In the genomic region with DNA sequence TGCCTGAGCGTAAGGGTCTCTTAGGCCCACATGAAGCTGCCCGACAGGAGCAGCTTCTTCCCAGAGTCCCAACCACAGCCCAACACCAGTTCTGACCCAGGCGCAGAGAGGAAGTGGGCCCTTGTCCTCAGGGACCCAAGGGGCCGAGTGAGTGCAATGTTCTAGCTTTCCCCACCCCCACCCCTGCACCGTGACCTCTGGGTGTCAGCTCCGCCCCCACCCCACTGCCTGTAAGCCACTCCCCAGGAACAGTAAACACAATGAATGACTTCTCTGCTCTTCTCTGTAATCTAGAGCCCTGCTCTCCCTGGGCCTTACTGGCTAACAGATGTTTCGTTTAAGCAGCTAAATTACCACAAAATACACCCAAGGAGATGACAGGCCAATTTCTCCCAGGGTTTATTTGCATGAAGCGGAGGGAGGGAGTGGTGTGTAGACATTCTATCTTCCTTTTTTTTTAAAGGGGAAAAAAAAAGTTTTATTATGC, we compare ENCODE assay signal across 8 mouse cellular contexts. TPM values are rescaled to one million over a fixed set of nuclear protein-coding genes. Genes with fewer than 3 reads are reported as not detected.
DNase-seq lines count a peak whose midpoint lies in the region; ATAC-seq and TF ChIP-seq lines count a peak whose summit lies in the region.

No protein-coding gene starts in this region.

- no peaks in the 10 kb centered on the region for H3K36me3 ChIP-seq in embryonic facial prominence, embryonic 13.5 days
- no peaks in the 10 kb centered on the region for H3K36me3 ChIP-seq in liver, postnatal 0 days (replicated peaks; ENCODE audit: insufficient read depth, low read length)
- H3K36me3 ChIP-seq in neural tube, embryonic 13.5 days, result no peaks in the 10 kb centered on the region

- WGBS in embryonic facial prominence, embryonic 13.5 days, result 10% methylated on average over 8 of the region's 8 CpGs
- 15% methylated on average over 8 of the region's 8 CpGs for WGBS in liver, postnatal 0 days (ENCODE audit: insufficient replicate concordance)
- WGBS in neural tube, embryonic 13.5 days, result 8% methylated on average over 8 of the region's 8 CpGs

- H3K9me3 ChIP-seq in embryonic facial prominence, embryonic 13.5 days, result no peaks in the 10 kb centered on the region
- no peaks in the 10 kb centered on the region for H3K9me3 ChIP-seq in liver, postnatal 0 days (ENCODE audit: low read length)
- H3K9me3 ChIP-seq in neural tube, embryonic 13.5 days, result no peaks in the 10 kb centered on the region

- no peak for ATAC-seq in embryonic facial prominence, embryonic 13.5 days (ENCODE audit: insufficient number of reproducible peaks, insufficient read depth, low FRiP score, low TSS enrichment, low read depth)
- peak; percentile 86 for ATAC-seq in liver, postnatal 0 days
- peak; percentile 17; the same call in 1 of the 2 replicates for ATAC-seq in neural tube, embryonic 13.5 days (ENCODE audit: low read depth)

- peak overlapping the region; percentile 27; the same call in 1 of the 2 replicates for H3K9ac ChIP-seq in embryonic facial prominence, embryonic 13.5 days
- peak overlapping the region; percentile 48; the same call in 1 of the 2 replicates for H3K9ac ChIP-seq in liver, postnatal 0 days (replicated peaks)
- H3K9ac ChIP-seq in neural tube, embryonic 13.5 days, result peak overlapping the region; percentile 50; the same call in 1 of the 2 replicates

- intact Hi-C loops in left cerebral cortex, postnatal 14 days (cut with DNase I), result no loop called here

- H3K4me2 ChIP-seq in embryonic facial prominence, embryonic 13.5 days, result peak overlapping the region; percentile 34
- peak overlapping the region; percentile 70 for H3K4me2 ChIP-seq in liver, postnatal 0 days (ENCODE audit: low read depth, low read length)
- H3K4me2 ChIP-seq in neural tube, embryonic 13.5 days, result 0 out of 2 replicates have a peak overlapping the region, but pooled peaks have one; percentile 5

- H3K4me3 ChIP-seq in embryonic facial prominence, embryonic 13.5 days, result no peak overlapping the region
- H3K4me3 ChIP-seq in liver, postnatal 0 days (ENCODE audit: low read depth, low read length), result peak overlapping the region; percentile 13; the same call in 1 of the 2 replicates
- no peak overlapping the region for H3K4me3 ChIP-seq in neural tube, embryonic 13.5 days

- TF ChIP-seq EP300 in liver, postnatal 0 days (IDR thresholded peaks at IDR 0.05; ENCODE audit: low read depth), result no peak

- H3K27ac ChIP-seq in embryonic facial prominence, embryonic 13.5 days, result peak overlapping the region; percentile 84
- peak overlapping the region; percentile 87 for H3K27ac ChIP-seq in liver, postnatal 0 days (ENCODE audit: low read depth)
- H3K27ac ChIP-seq in neural tube, embryonic 13.5 days (replicated peaks), result peak overlapping the region; percentile 86

- H3K27me3 ChIP-seq in embryonic facial prominence, embryonic 13.5 days, result no peaks in the 10 kb centered on the region
- H3K27me3 ChIP-seq in liver, postnatal 0 days (ENCODE audit: insufficient read depth, low read length), result no peaks in the 10 kb centered on the region
- no peaks in the 10 kb centered on the region for H3K27me3 ChIP-seq in neural tube, embryonic 13.5 days

- TF ChIP-seq CTCF in liver, postnatal 0 days (IDR thresholded peaks at IDR 0.05; ENCODE audit: low read depth), result no peak

- DNase-seq in ES-CJ7 (ENCODE audit: low read depth, low spot score), result peak; percentile 74
- peak; percentile 79 for DNase-seq in induced T-regulatory cell, adult 2 months (ENCODE audit: low read depth)
- DNase-seq in liver, postnatal 0 days, result peak; percentile 81
- DNase-seq in frontal cortex, postnatal 14 days (ENCODE audit: low spot score in 2 of 2), result no peak
- DNase-seq in ovary, postnatal 36 days (ENCODE audit: low spot score), result no peak
- no peak for DNase-seq in left cerebral cortex, postnatal 14 days (ENCODE audit: low spot score in 2 of 2)

- H3K4me1 ChIP-seq in embryonic facial prominence, embryonic 13.5 days, result peaks cover 68% of the 10 kb centered on the region
- peaks cover 75% of the 10 kb centered on the region for H3K4me1 ChIP-seq in liver, postnatal 0 days (ENCODE audit: insufficient read depth)
- H3K4me1 ChIP-seq in neural tube, embryonic 13.5 days (replicated peaks), result peaks cover 94% of the 10 kb centered on the region

RNA-seq across cellular contexts. Expression of gene Vav2, which starts 15.1 kb away (rescaled TPM):
- polyA plus RNA-seq in embryonic facial prominence, embryonic 13.5 days (2015; fragmentation: Nextera tagmentation; extraction: Ambion mirVana), result 5.2 and 5.4 TPM in 2 replicates
- 5.4 and 6.3 TPM in 2 replicates for polyA plus RNA-seq in liver, postnatal 0 days (2015; fragmentation: Nextera tagmentation; extraction: Ambion mirVana)
- 14.8 and 15.3 TPM in 2 replicates for polyA plus RNA-seq in neural tube, embryonic 13.5 days (2015; fragmentation: Nextera tagmentation; extraction: Ambion mirVana)
- 10 to 100 TPM; 15.9 to 18.9 TPM for total RNA-seq in left cerebral cortex, postnatal 14 days (2021)

RNA-seq across cellular contexts. Expression of gene Brd3os, which starts 30.4 kb away (rescaled TPM):
- polyA plus RNA-seq in embryonic facial prominence, embryonic 13.5 days (2015; fragmentation: Nextera tagmentation; extraction: Ambion mirVana), result 15.4 and 15.7 TPM in 2 replicates
- polyA plus RNA-seq in liver, postnatal 0 days (2015; fragmentation: Nextera tagmentation; extraction: Ambion mirVana), result 0.25 and 0.35 TPM in 2 replicates
- polyA plus RNA-seq in neural tube, embryonic 13.5 days (2015; fragmentation: Nextera tagmentation; extraction: Ambion mirVana), result 30.0 and 30.5 TPM in 2 replicates
- 10 to 100 TPM; 27.9 to 28.5 TPM for total RNA-seq in left cerebral cortex, postnatal 14 days (2021)

Comparison
In these comparisons a context has a peak if more than half of its experiments do, and no peak if none do; other contexts are left out.
1. DNase-seq: peak in ES-CJ7 (single experiment), induced T-regulatory cell, adult 2 months (single experiment) and liver, postnatal 0 days (single experiment); none in frontal cortex, postnatal 14 days (0 of 2), ovary, postnatal 36 days (single experiment) and left cerebral cortex, postnatal 14 days (0 of 2).
2. H3K4me2 ChIP-seq: peak in every context shown above with its lines; median percentile 70 in liver, postnatal 0 days; 34 in embryonic facial prominence, embryonic 13.5 days; 5 in neural tube, embryonic 13.5 days.
3. RNA of gene Brd3os, which starts 30.4 kb away (polyA plus RNA-seq): 30.0 to 30.5 TPM in neural tube, embryonic 13.5 days and 15.4 to 15.7 TPM in embryonic facial prominence, embryonic 13.5 days; 0.25 to 0.35 TPM in liver, postnatal 0 days; every median in the first group is over 10 times any median in the second.
4. Peak in every context shown above with its lines, with median percentiles within 50 percentile points of each other: H3K27ac ChIP-seq and H3K9ac ChIP-seq.